Mouse (Mus musculus): ENCODE results near the gene C2cd2.

DNA sequence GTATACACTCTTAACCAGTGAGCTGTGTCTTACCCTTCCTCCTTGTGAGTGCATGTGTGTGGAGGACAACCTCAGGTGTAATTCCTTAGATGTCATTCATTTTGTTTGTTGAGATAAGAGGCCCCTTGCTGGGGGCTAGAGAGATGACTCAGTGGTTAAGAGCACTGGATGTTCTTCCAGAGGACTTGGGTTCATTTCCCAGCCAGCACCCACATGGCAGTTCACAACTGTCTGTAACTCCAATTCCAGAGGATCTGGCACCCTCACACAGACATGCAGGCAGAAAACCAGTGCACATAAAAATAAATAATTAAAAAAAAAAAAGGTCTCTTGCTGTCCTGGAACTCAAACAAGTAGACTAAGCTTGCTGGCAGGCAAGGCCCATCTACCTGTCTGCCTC is 20.6 kb downstream of the C2cd2 start:
- TF ChIP-seq POLR2A (IDR thresholded peaks at IDR 0.05; ENCODE audit: extremely low read depth, insufficient read depth, low read length) (no peak), CTCF (IDR thresholded peaks at IDR 0.05; ENCODE audit: extremely low read depth, insufficient read depth, low read length) (no peak)
